Mouse (Mus musculus) stomach, postnatal 0 days (tissue): Measurements from ENCODE around the gene Polrmt.

ENCODE experiments used
- CTCF ChIP-seq: IDR thresholded peaks from 2 replicates; pipeline ENCODE4 v1.5.1; 2016; ENCODE audit warnings: antibody characterized with exemption, low read depth, mild to moderate bottlenecking, moderate library complexity
- EP300 ChIP-seq: optimal IDR thresholded peaks from 2 replicates; pipeline ENCODE3; 2016; ENCODE audit warnings: antibody characterized with exemption

DNA sequence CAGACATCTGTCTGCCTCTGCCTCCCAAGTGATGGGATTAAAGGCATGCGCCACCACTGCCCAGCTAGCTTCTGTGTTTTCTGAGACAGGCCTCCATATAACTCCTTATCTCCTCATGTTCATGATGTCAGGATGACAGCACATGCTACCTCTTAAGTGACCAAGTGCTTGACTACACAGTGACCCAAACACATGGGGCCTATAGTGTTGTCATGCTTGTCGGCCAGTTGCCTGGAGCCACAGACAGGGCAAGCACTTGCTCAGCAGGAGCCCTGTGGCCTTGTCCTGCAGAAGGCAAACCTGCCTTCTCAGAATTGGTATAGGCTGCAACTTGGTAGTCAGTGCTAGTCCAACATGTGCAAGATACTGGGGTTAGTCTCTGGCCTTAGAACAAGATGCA, 60.2 kb downstream of the Polrmt start:
- TF ChIP-seq CTCF (no peak), EP300 (no peak)
